ENCODE assay signal across 8 mouse cellular contexts in the genomic region with DNA sequence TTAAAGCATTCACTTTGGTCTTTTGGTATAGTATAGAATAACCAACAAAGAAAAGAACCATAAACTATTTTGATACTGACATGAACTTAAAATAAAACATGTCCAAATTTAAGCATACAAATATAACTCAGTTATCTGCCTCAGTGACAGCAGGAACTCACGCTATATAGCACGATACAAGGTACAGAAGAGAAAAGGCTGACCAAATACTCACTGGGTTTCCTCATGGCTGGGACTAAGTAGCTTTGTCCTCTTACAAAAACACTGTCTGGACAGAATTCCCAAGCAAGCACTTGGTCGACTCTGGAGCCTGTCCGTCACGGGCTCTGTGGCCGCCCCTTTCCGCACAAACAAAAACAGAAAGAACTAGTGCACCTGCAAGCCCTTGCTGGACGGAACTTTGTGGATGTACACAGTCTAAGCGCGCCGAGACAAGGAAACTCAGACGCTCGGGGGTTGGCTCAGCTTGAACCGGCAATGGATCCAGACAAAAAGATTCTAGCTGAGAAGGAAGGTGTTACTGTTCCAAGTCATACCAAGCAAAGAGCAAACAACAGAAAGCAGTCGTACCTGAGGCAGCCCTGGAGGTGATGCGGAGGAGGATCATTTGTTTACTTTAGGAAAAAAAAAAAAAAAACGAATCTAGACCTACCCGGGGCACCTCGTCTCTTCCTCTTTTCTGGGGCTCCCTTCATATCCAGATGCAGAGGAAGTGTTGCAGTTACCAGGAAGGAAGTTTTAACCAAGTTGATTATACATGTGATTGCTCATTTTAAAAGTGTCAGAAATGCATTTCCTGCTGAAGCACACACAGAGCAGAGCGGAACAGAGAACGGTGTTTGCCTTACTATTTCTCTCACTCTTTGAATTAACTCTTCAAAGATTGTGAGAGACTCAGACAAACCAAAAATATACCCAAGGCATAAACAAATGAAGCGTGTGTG. TPM values are rescaled to one million over a fixed set of nuclear protein-coding genes. Genes with fewer than 3 reads are reported as not detected.
A peak's percentile ranks its signal among the peaks of the same experiment; 100 is the strongest.
DNase-seq lines count a peak whose midpoint lies in the region; ATAC-seq and TF ChIP-seq lines count a peak whose summit lies in the region.

A gene (minus strand): TSS at position 712 of the 944 bp plus-strand sequence.

- 71% methylated on average over 22 of the region's 22 CpGs for WGBS in hindbrain, embryonic 11.5 days
- 74% methylated on average over 22 of the region's 22 CpGs for WGBS in hindbrain, embryonic 10.5 days
- 32% methylated on average over 22 of the region's 22 CpGs for WGBS in lung, embryonic 14.5 days
- WGBS in stomach, embryonic 16.5 days, result 33% methylated on average over 22 of the region's 22 CpGs

- H3K9ac ChIP-seq in hindbrain, embryonic 11.5 days (ENCODE audit: low read depth, low read length), result no peak within 1 kb of the TSS
- H3K9ac ChIP-seq in lung, embryonic 14.5 days, result peak within 1 kb of the TSS; percentile 28; the same call in 1 of the 2 replicates
- H3K9ac ChIP-seq in stomach, embryonic 16.5 days (ENCODE audit: low read length), result peak within 1 kb of the TSS; percentile 58

- no peak within 1 kb of the TSS for H3K4me2 ChIP-seq in hindbrain, embryonic 11.5 days (replicated peaks; ENCODE audit: low read depth, low read length)
- H3K4me2 ChIP-seq in lung, embryonic 14.5 days, result peak within 1 kb of the TSS; percentile 47
- H3K4me2 ChIP-seq in stomach, embryonic 16.5 days (ENCODE audit: low read depth, low read length), result peak within 1 kb of the TSS; percentile 53

- no peak within 1 kb of the TSS for H3K4me3 ChIP-seq in hindbrain, embryonic 11.5 days (ENCODE audit: low read depth, low read length)
- no peak within 1 kb of the TSS for H3K4me3 ChIP-seq in hindbrain, embryonic 10.5 days
- H3K4me3 ChIP-seq in bone marrow macrophage, adult 2 months (ENCODE audit: insufficient read depth, low read length), result peak within 1 kb of the TSS; percentile 88
- peak within 1 kb of the TSS; percentile 18 for H3K4me3 ChIP-seq in lung, embryonic 14.5 days (ENCODE audit: low read depth, low read length)
- peak within 1 kb of the TSS; percentile 42 for H3K4me3 ChIP-seq in stomach, embryonic 16.5 days (replicated peaks; ENCODE audit: low read length)

- H3K36me3 ChIP-seq in hindbrain, embryonic 11.5 days (ENCODE audit: control insufficient read depth, insufficient read depth, low read length), result no peaks in the 10 kb centered on the region
- no peaks in the 10 kb centered on the region for H3K36me3 ChIP-seq in hindbrain, embryonic 10.5 days
- no peaks in the 10 kb centered on the region for H3K36me3 ChIP-seq in lung, embryonic 14.5 days (ENCODE audit: insufficient read depth)
- no peaks in the 10 kb centered on the region for H3K36me3 ChIP-seq in stomach, embryonic 16.5 days (ENCODE audit: control insufficient read depth, insufficient read depth, low read length)

- H3K27ac ChIP-seq in hindbrain, embryonic 11.5 days (ENCODE audit: low read depth, low read length), result no peak within 1 kb of the TSS
- no peak within 1 kb of the TSS for H3K27ac ChIP-seq in hindbrain, embryonic 10.5 days
- peak within 1 kb of the TSS; percentile 98 for H3K27ac ChIP-seq in bone marrow macrophage, adult 2 months (ENCODE audit: insufficient read depth, low read depth, low read length)
- H3K27ac ChIP-seq in lung, embryonic 14.5 days (ENCODE audit: low read depth), result peak within 1 kb of the TSS; percentile 31
- peak within 1 kb of the TSS; percentile 67; the same call in 1 of the 2 replicates for H3K27ac ChIP-seq in stomach, embryonic 16.5 days (ENCODE audit: low read length)

- H3K4me1 ChIP-seq in hindbrain, embryonic 11.5 days (replicated peaks; ENCODE audit: control insufficient read depth, insufficient read depth, low read length), result no peaks in the 10 kb centered on the region
- H3K4me1 ChIP-seq in hindbrain, embryonic 10.5 days (replicated peaks), result peaks cover 18% of the 10 kb centered on the region; the same call in 1 of the 2 replicates
- H3K4me1 ChIP-seq in bone marrow macrophage, adult 2 months (ENCODE audit: control insufficient read depth, insufficient read depth, low read length), result peaks cover 41% of the 10 kb centered on the region
- H3K4me1 ChIP-seq in lung, embryonic 14.5 days (ENCODE audit: insufficient read depth), result no peaks in the 10 kb centered on the region
- H3K4me1 ChIP-seq in stomach, embryonic 16.5 days (ENCODE audit: control insufficient read depth, insufficient read depth, low read length), result no peaks in the 10 kb centered on the region

- H3K27me3 ChIP-seq in hindbrain, embryonic 11.5 days (ENCODE audit: control insufficient read depth, insufficient read depth, low read length), result no peaks in the 10 kb centered on the region
- no peaks in the 10 kb centered on the region for H3K27me3 ChIP-seq in hindbrain, embryonic 10.5 days (ENCODE audit: insufficient read depth, poor library complexity, severe bottlenecking)
- H3K27me3 ChIP-seq in lung, embryonic 14.5 days (ENCODE audit: insufficient read depth, low read length), result no peaks in the 10 kb centered on the region
- H3K27me3 ChIP-seq in stomach, embryonic 16.5 days (ENCODE audit: control insufficient read depth, insufficient read depth, low read length), result no peaks in the 10 kb centered on the region

- no peak for TF ChIP-seq POLR2A in bone marrow macrophage, adult 2 months (IDR thresholded peaks at IDR 0.05; ENCODE audit: borderline replicate concordance, low read depth, low read length)

- peak; percentile 10 for DNase-seq in hindbrain, embryonic 11.5 days (ENCODE audit: low spot score)
- no peak for DNase-seq in hindbrain, embryonic 10.5 days (ENCODE audit: low spot score)
- DNase-seq in induced T-regulatory cell, adult 2 months (ENCODE audit: low read depth), result peak; percentile 79
- peak; percentile 62 for DNase-seq in lung, embryonic 14.5 days
- no peak for DNase-seq in yolk sac, embryonic 10.5 days (ENCODE audit: low spot score)
- DNase-seq in gastrocnemius, postnatal 25 days, result no peak

- no peak for TF ChIP-seq CTCF in bone marrow macrophage, adult 2 months (IDR thresholded peaks at IDR 0.05; ENCODE audit: low read depth, low read length)
- no peak for TF ChIP-seq CTCF in lung, embryonic 14.5 days (IDR thresholded peaks at IDR 0.05; ENCODE audit: low read depth)

- no peak for ATAC-seq in hindbrain, embryonic 11.5 days (ENCODE audit: low FRiP score)
- ATAC-seq in lung, embryonic 14.5 days (ENCODE audit: insufficient read depth), result peak; percentile 62
- peak; percentile 48; the same call in 1 of the 2 replicates for ATAC-seq in stomach, embryonic 16.5 days (ENCODE audit: insufficient read depth, low FRiP score)

- no peaks in the 10 kb centered on the region for H3K9me3 ChIP-seq in hindbrain, embryonic 11.5 days (ENCODE audit: control insufficient read depth, low read length)
- no peaks in the 10 kb centered on the region for H3K9me3 ChIP-seq in hindbrain, embryonic 10.5 days
- H3K9me3 ChIP-seq in lung, embryonic 14.5 days (ENCODE audit: low read depth, low read length), result no peaks in the 10 kb centered on the region
- no peaks in the 10 kb centered on the region for H3K9me3 ChIP-seq in stomach, embryonic 16.5 days (replicated peaks; ENCODE audit: control insufficient read depth, low read length)

RNA-seq across cellular contexts. Expression of the gene that starts here (rescaled TPM):
- 1.5 and 1.6 TPM in 2 replicates for polyA plus RNA-seq in hindbrain, embryonic 11.5 days (2014; fragmentation: Nextera tagmentation; extraction: Ambion mirVana)
- 1.00 and 1.2 TPM in 2 replicates for polyA plus RNA-seq in hindbrain, embryonic 10.5 days (2016; fragmentation: Nextera tagmentation; extraction: Ambion mirVana)
- 73.2 and 75.7 TPM in 2 replicates for polyA plus RNA-seq in bone marrow macrophage, adult 2 months (2012; ENCODE audit: insufficient read depth, insufficient read length, missing spikeins)
- 3.9 and 4.8 TPM in 2 replicates for polyA plus RNA-seq in lung, embryonic 14.5 days (2014; fragmentation: Nextera tagmentation; extraction: Ambion mirVana)
- 3.3 and 3.8 TPM in 2 replicates for polyA plus RNA-seq in stomach, embryonic 16.5 days (2015; fragmentation: Nextera tagmentation; extraction: Ambion mirVana)
- 1 to 10 TPM in 1 of 2 experiments, under 1 TPM in 1; 0.69 to 1.2 TPM for total RNA-seq in gastrocnemius, postnatal 25 days (2021)

Comparison
In these comparisons a context has a peak if more than half of its experiments do, and no peak if none do; other contexts are left out.
1. RNA of the gene that starts here (polyA plus RNA-seq): 73.2 to 75.7 TPM in bone marrow macrophage, adult 2 months; 3.9 to 4.8 TPM in lung, embryonic 14.5 days, 3.3 to 3.8 TPM in stomach, embryonic 16.5 days, 1.5 to 1.6 TPM in hindbrain, embryonic 11.5 days and 1.00 to 1.2 TPM in hindbrain, embryonic 10.5 days; every median in the first group is over 10 times any median in the second.
2. DNase-seq: peak in hindbrain, embryonic 11.5 days (single experiment), induced T-regulatory cell, adult 2 months (single experiment) and lung, embryonic 14.5 days (single experiment); none in hindbrain, embryonic 10.5 days (single experiment), yolk sac, embryonic 10.5 days (single experiment) and gastrocnemius, postnatal 25 days (single experiment).
3. H3K27ac ChIP-seq: peak in bone marrow macrophage, adult 2 months (single experiment), lung, embryonic 14.5 days (single experiment) and stomach, embryonic 16.5 days (single experiment); none in hindbrain, embryonic 11.5 days (single experiment) and hindbrain, embryonic 10.5 days (single experiment).
4. H3K4me3 ChIP-seq: peak in bone marrow macrophage, adult 2 months (single experiment), lung, embryonic 14.5 days (single experiment) and stomach, embryonic 16.5 days (single experiment); none in hindbrain, embryonic 11.5 days (single experiment) and hindbrain, embryonic 10.5 days (single experiment).